Mouse (Mus musculus) lung, adult 2 months (tissue): ENCODE results near the gene Hnrnph1.

Experiments used
- CTCF ChIP-seq: fragments of 200-500 bp; IDR thresholded peaks from 2 replicates; pipeline ENCODE4 v1.5.1; 2011; ENCODE audit warnings: mild to moderate bottlenecking, low read length, control low read depth; ENCODE audit not compliant: insufficient read depth
- POLR2A ChIP-seq: fragments of 200-500 bp; IDR thresholded peaks from 2 replicates; pipeline ENCODE4 v1.6.1; 2011; ENCODE audit warnings: low read depth, mild to moderate bottlenecking, control low read depth, low read length, borderline replicate concordance; ENCODE audit errors: extremely low read depth

GRCm38 (mm10) chr11:50415563-50416241 is 38.9 kb downstream of the Hnrnph1 start:
- no peak for TF ChIP-seq POLR2A
- no peak for TF ChIP-seq CTCF
